19 mouse cellular contexts compared by ENCODE assay signal in genomic region chr12:32957211-32957610, GRCm38 (mm10). TPM values are rescaled to one million over a fixed set of nuclear protein-coding genes. Genes with fewer than 3 reads are reported as not detected.
DNase-seq lines count a peak whose midpoint lies in the region; ATAC-seq lines count a peak whose summit lies in the region.
"Had no signal": no experiment of that assay in that cellular context is flagged by ENCODE, and none has a peak within 500 bp of the region (broad histone marks: within the 10 kb centered on the region; RNA-seq: fewer than 3 reads in every experiment).

No protein-coding gene starts in this region.

- no peak overlapping the region for H3K9ac ChIP-seq in lung, embryonic 16.5 days (ENCODE audit: low read length)
- H3K9ac ChIP-seq in midbrain, embryonic 13.5 days (replicated peaks), result no peak overlapping the region
- H3K9ac ChIP-seq: heart, embryonic 13.5 days; hindbrain, embryonic 15.5 days had no signal

- peak; percentile 31 for DNase-seq in cerebellum, adult 9-10 months
- no peak for DNase-seq in cerebellum, adult 11-12 months
- peak; percentile 45 for DNase-seq in kidney, adult 9 months
- DNase-seq in kidney, postnatal 14 days, result no peak
- DNase-seq in lung, postnatal 10 days, result no peak
- DNase-seq in thymus, postnatal 14 days, result peak; percentile 24
- DNase-seq: adrenal gland, postnatal 10 days; heart, adult 11 months; heart, postnatal 4 days; lung, adult 18-20 months; midbrain, embryonic 14.5 days had no signal

- H3K36me3 ChIP-seq in lung, embryonic 16.5 days (ENCODE audit: control insufficient read depth, insufficient read depth, low read length), result no peaks in the 10 kb centered on the region
- no peaks in the 10 kb centered on the region for H3K36me3 ChIP-seq in midbrain, embryonic 13.5 days
- H3K36me3 ChIP-seq: forebrain, embryonic 10.5 days; heart, embryonic 13.5 days; hindbrain, embryonic 15.5 days had no signal

- H3K4me1 ChIP-seq in lung, embryonic 16.5 days (replicated peaks; ENCODE audit: control insufficient read depth, insufficient read depth, low read length), result peaks cover 36% of the 10 kb centered on the region
- peaks cover 35% of the 10 kb centered on the region for H3K4me1 ChIP-seq in midbrain, embryonic 13.5 days (replicated peaks)

- no peak for ATAC-seq in lung, embryonic 16.5 days (ENCODE audit: low read depth)
- no peak for ATAC-seq in midbrain, embryonic 13.5 days
- ATAC-seq: activated CD4-positive, CD25-positive, alpha-beta regulatory T cell, adult 4 months had no signal

- H3K27ac ChIP-seq in lung, embryonic 16.5 days (ENCODE audit: low read length), result no peak overlapping the region
- no peak overlapping the region for H3K27ac ChIP-seq in midbrain, embryonic 13.5 days
- H3K27ac ChIP-seq: forebrain, embryonic 10.5 days; heart, embryonic 13.5 days; hindbrain, embryonic 15.5 days; layer of hippocampus, adult 2 months had no signal

- 0 out of 2 replicates have a peak overlapping the region, but pooled peaks have one; percentile 54 for H3K4me2 ChIP-seq in lung, embryonic 16.5 days (ENCODE audit: low read depth, low read length)
- no peak overlapping the region for H3K4me2 ChIP-seq in midbrain, embryonic 13.5 days (replicated peaks)

- no peaks in the 10 kb centered on the region for H3K9me3 ChIP-seq in lung, embryonic 16.5 days (ENCODE audit: control insufficient read depth, low read length)
- no peaks in the 10 kb centered on the region for H3K9me3 ChIP-seq in midbrain, embryonic 13.5 days
- H3K9me3 ChIP-seq: forebrain, embryonic 10.5 days; G1E; heart, embryonic 13.5 days; hindbrain, embryonic 15.5 days had no signal

- no peaks in the 10 kb centered on the region for H3K27me3 ChIP-seq in lung, embryonic 16.5 days (ENCODE audit: control insufficient read depth, insufficient read depth, low read depth, low read length)
- H3K27me3 ChIP-seq in midbrain, embryonic 13.5 days, result no peaks in the 10 kb centered on the region
- H3K27me3 ChIP-seq: heart, embryonic 13.5 days; hindbrain, embryonic 15.5 days had no signal

- no peak overlapping the region for H3K4me3 ChIP-seq in lung, embryonic 16.5 days (ENCODE audit: low read length)
- H3K4me3 ChIP-seq in midbrain, embryonic 13.5 days (replicated peaks), result no peak overlapping the region
- H3K4me3 ChIP-seq: forebrain, embryonic 10.5 days; hindbrain, embryonic 15.5 days; layer of hippocampus, adult 2 months had no signal

- WGBS in lung, embryonic 16.5 days, result 45% methylated on average over 2 of the region's 2 CpGs
- 76% methylated on average over 2 of the region's 2 CpGs for WGBS in midbrain, embryonic 13.5 days

RNA-seq across cellular contexts. Expression of gene Sypl, which starts 3.5 kb away (rescaled TPM):
- polyA plus RNA-seq in lung, embryonic 16.5 days (2015; fragmentation: Nextera tagmentation; extraction: Ambion mirVana), result 181 and 182 TPM in 2 replicates
- polyA plus RNA-seq in midbrain, embryonic 13.5 days (2015; fragmentation: Nextera tagmentation; extraction: Ambion mirVana), result 33.3 and 36.8 TPM in 2 replicates

Comparison
In these comparisons a context has a peak if more than half of its experiments do, and no peak if none do; other contexts are left out.
1. DNase-seq: peak in cerebellum, adult 9-10 months (single experiment), kidney, adult 9 months (single experiment) and thymus, postnatal 14 days (single experiment); none in cerebellum, adult 11-12 months (single experiment), kidney, postnatal 14 days (single experiment) and lung, postnatal 10 days (single experiment).